Mouse (Mus musculus) mature B cell (primary cell): Measurements from ENCODE around the gene Hist1h2bq.
"Not testable (repeated sequence)": the region's sequence is repeated elsewhere in the genome, so short reads cannot be mapped to it uniquely, and the experiment has no call there.

Source experiments
- in situ Hi-C: fragments of 300-500 bp; cut with MboI; formaldehyde crosslinking; loops from 2 replicates; pipeline ENCODE4 v1.14.3; 2019

Gene Hist1h2bq

DNA sequence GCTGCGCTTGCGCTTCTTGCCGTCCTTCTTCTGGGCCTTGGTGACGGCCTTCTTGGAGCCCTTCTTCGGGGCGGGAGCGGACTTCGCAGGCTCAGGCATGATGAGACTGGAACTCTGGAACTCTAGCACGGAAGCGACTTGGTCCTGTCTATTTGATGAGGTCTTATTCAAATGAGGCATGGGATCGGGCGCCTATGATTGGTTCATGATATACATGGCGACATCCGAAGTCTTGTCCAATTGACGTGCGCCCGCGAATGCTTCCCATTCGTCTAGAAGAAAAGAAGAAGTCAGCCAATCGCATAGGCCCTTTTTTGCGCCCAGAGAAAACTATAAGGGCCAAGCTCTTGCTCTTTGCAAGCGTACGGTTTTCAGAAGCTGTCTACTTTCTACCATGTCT, at the start of gene Hist1h2bq, which contains the start of gene Hist1h2ao:
Hist1h2bq (minus strand) TSS at position 125 of the 400 bp plus-strand sequence.
Hist1h2ao (plus strand) TSS at position 393 of the 400 bp plus-strand sequence.
- in situ Hi-C loops: not testable (repeated sequence)

DNA sequence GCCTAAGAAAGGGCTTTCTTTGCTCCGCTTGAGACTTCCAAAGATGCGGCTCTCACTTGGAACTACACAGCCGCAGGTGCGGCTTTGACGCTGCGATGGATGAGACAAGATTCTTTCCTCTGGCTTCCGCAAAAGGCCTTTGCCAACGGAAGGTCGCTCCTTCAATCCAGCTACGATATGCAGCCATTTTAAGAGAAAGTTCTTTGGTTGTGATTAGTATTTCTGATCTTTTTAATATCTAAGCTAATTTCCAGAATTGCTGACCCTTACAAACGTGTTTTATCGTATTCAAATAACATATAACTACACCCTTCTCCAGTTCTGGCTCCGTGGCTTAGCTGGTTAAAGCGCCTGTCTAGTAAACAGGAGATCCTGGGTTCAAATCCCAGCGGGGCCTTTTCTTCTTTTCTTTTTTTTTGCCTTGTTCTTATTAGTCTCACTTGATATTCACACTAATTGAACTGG, 45.7 kb upstream of the Hist1h2bq start:
- in situ Hi-C loops: loop anchor here (10.0 kb wide), 1 partner anchor 69 kb away; no protein-coding TSS in a partner anchor

DNA sequence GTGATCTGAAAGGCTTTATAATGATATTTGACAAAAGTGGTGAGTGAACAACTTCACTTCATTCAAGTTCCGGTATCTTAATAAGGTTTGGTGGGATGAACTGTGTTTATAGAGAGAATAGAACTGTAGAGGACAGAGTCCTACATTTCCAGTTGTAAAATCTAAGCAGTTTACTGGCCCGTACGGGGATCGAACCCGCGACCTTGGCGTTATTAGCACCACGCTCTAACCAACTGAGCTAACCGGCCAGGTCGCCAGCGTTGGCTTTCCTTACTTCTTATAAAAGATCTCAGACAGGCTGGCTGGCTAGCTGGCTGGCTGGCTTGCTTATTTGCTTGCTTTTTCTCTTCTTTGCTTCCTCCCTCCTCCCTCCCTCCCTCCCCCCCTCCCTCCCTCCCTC, 45.1 kb upstream of the Hist1h2bq start:
- in situ Hi-C loops: loop anchor here (10.0 kb wide), 1 partner anchor 70 kb away; no protein-coding TSS in a partner anchor

DNA sequence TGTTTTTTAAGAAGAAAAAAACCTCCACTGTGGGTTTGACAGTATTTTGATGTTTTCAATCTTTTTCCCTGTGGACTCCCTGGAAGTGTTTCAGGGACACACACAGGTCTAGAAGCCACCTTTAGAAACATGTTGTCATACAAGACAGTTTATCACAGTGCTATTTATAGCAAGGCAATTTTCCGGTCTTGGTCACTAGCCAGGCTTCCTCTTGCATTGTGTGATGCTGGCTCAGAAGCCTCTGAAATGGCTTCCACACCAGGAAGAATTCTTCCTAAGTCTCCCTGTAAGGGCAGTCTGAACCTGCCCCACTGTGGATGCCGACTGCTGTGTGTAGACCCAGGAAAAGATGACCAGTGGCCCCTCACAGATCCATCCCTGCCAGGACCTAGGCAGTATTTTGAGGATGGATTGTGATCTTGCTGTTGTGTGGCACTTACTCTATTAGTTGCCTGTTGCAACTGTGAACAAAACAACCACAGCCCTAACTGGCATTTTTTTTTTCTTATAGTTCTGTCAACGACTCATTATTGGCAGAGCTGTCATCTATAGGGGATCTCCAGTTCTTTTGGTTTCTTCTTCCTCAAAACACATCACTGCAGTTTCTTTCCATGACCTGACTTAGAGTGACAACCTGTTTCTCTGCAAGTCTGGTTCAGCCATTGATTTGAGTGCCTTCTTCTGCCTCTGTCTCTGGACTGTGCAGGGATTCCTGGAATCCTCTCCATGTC, 42.4 kb upstream of the Hist1h2bq start:
- in situ Hi-C loops: loop anchor here (10.0 kb wide), 1 partner anchor 72 kb away; no protein-coding TSS in a partner anchor

DNA sequence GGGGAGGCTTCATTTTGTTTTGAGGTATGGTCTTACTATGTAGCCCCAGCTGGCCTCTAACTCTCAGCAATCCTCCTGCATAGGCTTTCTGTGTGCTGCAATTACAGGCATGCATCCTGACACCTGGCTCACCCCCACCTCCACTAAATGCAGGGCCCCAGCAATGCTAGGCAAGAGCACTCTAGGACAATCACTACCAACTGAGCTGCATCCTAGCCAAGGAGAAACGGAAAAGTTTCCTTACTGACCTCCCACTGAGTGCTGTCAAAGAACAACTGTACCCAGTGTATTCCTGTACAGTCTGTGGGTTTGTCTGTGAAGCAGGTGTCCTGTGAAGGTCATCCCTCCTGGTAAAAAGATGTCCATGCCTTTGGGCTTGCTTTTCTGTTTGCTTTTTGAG, 40.7 kb upstream of the Hist1h2bq start:
- in situ Hi-C loops: loop anchor here (10.0 kb wide), 1 partner anchor 74 kb away; no protein-coding TSS in a partner anchor

DNA sequence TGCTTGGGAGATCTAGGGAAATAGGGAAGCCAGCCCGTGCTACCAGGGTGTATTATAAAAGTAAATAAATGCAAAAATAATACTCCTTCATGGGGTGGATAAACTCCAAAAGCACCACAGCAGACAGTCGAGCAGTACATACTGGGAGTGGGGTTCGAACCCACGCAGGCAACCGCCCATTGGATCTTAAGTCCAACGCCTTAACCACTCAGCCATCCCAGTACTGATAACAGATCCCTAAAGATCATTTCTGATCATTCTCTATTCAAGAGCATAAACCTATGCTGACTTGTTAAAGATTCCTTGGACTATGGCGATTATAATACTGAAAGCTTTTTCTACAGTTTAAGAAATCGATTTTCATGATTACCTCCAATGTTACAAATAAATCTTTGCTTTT, 37.9 kb upstream of the Hist1h2bq start:
- in situ Hi-C loops: no loop called here

DNA sequence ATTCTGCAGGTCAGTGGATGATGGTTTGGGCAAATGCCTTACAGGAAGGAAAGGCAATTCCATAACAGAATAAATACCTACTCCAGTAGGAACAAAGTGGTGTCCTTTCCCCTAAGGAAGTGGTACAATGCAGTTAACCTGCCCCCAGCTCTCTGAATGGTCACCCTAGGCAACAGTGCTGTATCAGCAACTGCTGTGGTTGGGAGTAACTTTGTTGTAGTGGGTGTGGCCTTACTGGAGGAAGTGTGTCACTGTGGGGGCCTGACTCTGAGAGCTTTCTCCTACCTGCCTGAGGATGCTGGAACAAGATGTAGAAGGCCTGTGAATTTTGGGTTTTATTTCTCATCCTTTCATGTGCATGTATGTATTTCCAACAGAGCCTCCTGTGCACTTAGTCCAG, 36.4 kb upstream of the Hist1h2bq start:
- in situ Hi-C loops: not testable (repeated sequence)

DNA sequence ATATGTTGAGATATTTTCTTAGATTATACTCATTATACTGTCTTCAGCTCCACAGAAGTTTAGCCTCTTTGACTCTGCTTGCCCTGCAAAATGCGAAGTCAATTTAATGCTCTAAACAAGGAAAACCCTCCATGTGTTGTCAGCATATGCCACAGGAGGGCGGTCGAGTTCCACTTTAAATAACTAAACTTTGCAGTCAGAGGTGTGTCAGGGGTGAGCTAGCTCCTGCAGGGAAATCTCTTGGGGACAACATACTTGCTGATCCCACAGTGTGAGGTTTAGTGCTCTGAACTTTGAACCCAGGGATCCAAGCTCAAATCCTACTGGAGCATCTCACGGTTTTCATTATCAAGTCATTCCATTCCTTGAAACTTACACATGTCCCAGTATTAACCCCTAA, 30.5 kb upstream of the Hist1h2bq start:
- in situ Hi-C loops: not testable (repeated sequence)

DNA sequence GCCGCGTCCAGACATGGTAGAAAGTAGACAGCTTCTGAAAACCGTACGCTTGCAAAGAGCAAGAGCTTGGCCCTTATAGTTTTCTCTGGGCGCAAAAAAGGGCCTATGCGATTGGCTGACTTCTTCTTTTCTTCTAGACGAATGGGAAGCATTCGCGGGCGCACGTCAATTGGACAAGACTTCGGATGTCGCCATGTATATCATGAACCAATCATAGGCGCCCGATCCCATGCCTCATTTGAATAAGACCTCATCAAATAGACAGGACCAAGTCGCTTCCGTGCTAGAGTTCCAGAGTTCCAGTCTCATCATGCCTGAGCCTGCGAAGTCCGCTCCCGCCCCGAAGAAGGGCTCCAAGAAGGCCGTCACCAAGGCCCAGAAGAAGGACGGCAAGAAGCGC, 23.5 kb upstream of the Hist1h2bq start, which contains the start of the genes Hist1h2ap and Hist1h2br:
Hist1h2ap (minus strand) TSS at position 47 of the 400 bp plus-strand sequence.
Hist1h2br (plus strand) TSS at position 283 of the 400 bp plus-strand sequence.
- in situ Hi-C loops: not testable (repeated sequence)

DNA sequence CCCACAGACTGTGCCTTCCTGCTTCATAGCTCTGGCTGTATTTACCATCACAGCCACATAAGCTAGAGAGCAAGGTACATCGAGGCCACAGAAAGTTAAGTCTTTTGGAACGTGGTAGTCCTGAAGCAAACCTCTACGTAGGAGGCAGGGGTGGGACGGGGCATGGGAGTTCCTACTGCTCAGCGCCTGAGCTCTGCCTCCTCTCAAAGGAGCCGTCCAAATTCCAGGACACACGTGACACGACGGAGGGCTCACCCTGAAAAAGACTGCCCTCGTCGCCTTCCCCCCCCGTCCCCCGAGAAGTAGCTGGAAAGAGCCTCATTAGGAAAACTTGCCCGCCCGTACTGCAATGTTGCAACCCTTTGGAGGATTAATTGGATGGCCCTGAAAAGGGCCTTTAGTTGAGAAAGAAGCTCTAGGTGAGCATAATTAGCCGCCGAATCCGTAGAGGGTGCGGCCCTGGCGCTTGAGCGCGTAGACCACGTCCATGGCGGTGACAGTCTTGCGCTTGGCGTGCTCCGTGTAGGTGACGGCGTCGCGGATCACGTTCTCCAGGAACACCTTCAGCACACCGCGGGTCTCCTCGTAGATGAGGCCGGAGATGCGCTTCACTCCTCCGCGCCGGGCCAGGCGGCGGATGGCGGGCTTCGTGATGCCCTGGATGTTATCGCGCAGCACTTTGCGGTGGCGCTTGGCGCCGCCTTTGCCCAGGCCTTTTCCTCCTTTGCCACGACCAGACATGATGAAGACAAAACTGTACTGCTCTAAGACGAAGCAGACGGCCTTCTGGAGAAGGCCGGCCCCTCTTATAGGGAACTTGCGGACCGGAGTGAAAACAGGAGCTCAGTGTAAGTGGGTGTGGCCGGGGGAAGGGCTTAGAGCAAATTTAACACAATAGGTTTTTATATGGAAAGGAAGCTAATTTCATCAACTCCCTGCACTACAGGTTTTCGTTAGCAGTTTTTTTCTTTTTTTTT, 21.7 kb upstream of the Hist1h2bq start, which contains the start of gene Hist1h4n:
Hist1h4n (minus strand) TSS at position 779 of the 977 bp plus-strand sequence.
- in situ Hi-C loops: not testable (repeated sequence)

DNA sequence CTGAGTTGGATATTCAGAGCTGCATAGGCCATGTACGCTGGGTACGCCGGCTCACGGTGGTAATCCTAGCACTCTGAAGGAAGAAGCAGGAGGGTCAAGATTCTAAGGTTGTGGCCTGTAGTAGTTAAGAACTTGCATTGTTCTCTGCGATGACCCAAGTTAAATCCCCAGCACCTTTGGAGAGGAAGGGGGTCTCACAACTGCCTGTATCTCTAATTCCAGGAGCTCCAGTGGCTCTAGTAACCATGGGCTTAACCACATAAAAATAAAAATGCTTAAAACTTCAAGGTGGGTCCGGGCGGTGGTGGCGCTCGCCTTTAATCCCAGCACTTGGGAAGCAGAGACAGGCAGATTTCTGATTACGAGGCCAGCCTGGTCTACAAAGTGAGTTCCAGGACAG, 20.3 kb upstream of the Hist1h2bq start:
- in situ Hi-C loops: no loop called here

DNA sequence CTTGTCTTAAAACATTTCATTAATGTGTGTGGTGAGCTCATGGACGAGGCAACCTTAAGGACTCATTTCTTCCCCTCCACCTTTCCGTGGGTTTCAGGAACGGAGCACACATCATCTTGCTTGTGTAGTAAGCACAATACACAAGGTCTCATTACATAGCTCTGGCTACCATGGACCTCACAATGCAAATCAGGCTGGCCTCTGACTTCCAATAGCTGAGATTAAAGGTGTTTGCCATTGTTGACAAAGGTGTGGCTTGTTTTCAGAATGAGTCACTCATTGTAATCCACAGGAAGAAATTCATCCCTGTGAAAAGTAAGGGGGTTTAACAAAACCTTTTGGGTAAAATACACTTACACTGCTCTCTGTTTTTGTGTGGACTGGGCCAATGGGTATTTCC, 18.5 kb upstream of the Hist1h2bq start:
- in situ Hi-C loops: loop anchor here (10.0 kb wide), 3 partner anchors 206 to 1916 kb away; partner anchors contain the start of genes Hist1h1d, Hist1h2ah, Hist1h2bb and Hist1h2bk

DNA sequence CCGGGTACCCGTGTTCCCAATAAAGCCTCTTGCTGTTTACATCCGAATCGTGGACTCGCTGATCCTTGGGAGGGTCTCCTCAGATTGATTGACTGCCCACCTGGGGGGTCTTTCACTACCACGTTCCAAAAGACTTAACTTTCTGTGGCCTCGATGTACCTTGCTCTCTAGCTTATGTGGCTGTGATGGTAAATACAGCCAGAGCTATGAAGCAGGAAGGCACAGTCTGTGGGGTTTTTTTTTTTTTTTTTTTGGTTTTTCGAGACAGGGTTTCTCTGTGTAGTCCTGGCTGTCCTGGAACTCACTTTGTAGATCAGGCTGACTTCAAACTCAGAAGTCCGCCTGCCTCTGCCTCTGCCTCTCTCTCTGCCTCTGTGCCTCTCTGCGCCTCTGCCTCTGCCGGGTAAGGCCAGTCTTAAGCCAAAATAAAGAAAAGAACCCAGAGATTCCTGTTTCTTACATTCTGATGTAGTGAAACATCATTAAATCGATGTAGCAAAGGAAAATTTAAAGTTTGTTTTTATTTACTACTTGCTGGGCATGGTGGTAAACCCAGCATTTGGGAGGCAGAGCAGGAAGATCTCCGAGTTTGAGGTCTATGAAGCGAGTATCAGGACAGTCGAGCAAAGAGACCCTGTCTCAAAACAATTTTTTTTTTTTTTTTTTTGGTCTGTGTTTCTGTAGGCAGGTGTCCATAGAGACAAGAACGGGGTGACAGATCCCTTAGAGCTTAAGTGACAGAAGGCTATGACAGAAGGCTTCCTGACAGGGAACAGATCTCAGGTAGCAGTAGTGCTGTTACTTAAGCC, 10.3 kb upstream of the Hist1h2bq start:
- in situ Hi-C loops: loop anchor here (10.0 kb wide), 3 partner anchors 215 to 1925 kb away; partner anchors contain the start of genes Hist1h1d, Hist1h2ah, Hist1h2bb and Hist1h2bk

DNA sequence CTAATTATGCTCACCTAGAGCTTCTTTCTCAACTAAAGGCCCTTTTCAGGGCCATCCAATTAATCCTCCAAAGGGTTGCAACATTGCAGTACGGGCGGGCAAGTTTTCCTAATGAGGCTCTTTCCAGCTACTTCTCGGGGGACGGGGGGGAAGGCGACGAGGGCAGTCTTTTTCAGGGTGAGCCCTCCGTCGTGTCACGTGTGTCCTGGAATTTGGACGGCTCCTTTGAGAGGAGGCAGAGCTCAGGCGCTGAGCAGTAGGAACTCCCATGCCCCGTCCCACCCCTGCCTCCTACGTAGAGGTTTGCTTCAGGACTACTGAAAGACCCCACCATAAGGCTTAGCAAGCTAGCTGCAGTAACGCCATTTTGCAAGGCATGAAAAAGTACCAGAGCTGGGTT, 2.1 kb upstream of the Hist1h2bq start:
- in situ Hi-C loops: not testable (repeated sequence)

DNA sequence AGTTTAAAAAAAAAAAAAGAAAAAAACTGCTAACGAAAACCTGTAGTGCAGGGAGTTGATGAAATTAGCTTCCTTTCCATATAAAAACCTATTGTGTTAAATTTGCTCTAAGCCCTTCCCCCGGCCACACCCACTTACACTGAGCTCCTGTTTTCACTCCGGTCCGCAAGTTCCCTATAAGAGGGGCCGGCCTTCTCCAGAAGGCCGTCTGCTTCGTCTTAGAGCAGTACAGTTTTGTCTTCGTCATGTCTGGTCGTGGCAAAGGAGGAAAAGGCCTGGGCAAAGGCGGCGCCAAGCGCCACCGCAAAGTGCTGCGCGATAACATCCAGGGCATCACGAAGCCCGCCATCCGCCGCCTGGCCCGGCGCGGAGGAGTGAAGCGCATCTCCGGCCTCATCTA, 1.5 kb upstream of the Hist1h2bq start, which contains the start of gene Hist1h4m:
Hist1h4m (plus strand) TSS at position 208 of the 400 bp plus-strand sequence.
- in situ Hi-C loops: not testable (repeated sequence)

DNA sequence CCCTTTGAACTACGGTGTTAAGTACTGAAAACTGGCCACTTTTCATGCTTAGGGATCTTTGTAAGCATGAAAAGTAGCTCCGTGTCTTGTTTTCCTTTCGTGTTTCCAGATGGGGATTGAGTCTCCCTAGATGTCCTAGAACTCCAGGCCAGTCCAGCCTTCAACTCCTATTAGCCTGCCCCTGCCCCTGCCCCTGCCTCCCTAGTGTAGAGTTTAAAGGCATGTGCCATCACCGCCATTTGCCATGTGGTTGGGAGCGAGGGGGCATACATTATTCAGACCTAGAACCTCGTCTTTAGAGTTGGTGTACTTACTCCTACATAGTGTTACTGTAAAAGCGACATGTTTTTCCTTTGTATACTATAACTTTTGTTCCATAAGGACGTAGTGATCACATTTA, 1.1 kb upstream of the Hist1h2bq start:
- in situ Hi-C loops: not testable (repeated sequence)

DNA sequence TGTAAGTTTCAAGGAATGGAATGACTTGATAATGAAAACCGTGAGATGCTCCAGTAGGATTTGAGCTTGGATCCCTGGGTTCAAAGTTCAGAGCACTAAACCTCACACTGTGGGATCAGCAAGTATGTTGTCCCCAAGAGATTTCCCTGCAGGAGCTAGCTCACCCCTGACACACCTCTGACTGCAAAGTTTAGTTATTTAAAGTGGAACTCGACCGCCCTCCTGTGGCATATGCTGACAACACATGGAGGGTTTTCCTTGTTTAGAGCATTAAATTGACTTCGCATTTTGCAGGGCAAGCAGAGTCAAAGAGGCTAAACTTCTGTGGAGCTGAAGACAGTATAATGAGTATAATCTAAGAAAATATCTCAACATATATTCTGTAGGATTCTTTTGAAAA, 6.9 kb downstream of the Hist1h2bq start:
- in situ Hi-C loops: not testable (repeated sequence)

DNA sequence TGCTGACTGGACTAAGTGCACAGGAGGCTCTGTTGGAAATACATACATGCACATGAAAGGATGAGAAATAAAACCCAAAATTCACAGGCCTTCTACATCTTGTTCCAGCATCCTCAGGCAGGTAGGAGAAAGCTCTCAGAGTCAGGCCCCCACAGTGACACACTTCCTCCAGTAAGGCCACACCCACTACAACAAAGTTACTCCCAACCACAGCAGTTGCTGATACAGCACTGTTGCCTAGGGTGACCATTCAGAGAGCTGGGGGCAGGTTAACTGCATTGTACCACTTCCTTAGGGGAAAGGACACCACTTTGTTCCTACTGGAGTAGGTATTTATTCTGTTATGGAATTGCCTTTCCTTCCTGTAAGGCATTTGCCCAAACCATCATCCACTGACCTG, 12.8 kb downstream of the Hist1h2bq start:
- in situ Hi-C loops: not testable (repeated sequence)

DNA sequence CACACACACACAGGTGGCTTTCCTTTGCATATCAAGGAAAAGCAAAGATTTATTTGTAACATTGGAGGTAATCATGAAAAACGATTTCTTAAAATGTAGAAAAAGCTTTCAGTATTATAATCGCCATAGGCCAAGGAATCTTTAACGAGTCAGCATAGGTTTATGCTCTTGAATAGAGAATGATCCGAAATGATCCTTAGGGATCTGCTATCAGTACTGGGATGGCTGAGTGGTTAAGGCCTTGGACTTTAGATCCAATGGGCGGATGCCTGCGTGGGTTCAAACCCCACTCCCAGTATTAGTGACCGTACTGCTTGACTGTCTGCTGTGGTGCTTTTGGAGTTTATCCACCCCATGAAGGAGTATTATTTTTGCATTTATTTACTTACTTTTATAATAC, 14.4 kb downstream of the Hist1h2bq start:
- in situ Hi-C loops: no loop called here

DNA sequence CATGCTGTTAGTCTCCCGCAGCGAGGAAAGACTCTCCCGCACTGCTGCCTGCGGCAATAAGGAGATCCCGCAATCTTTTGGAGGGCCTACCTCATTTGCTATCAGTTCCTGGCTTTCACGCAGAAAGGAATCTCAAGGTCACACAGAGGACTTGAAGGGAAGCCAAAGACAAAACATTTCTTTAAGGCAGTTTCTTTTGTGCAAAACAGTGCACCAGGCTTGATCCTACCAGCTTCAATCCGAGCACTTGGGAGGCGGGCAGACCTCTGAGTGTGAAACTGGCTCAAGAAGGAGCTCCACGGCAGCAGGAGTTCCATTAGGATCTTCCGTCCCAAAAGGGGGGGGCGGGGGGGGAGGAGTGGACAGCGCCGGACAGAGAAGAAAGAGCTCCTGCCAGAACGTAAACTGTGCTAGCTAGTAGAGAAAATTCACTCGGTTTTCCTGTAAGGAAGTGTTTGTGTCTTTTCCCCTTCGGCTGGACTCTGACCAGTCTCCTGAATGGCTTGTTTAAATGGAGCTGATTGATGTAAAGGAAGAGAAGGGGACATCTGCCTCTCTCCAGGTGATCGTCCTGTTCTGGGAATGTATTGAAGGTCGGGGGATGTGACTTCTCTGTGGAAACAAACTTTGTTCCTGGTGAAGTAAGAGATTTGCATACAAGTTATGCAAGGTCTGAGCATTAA, 19.3 kb downstream of the Hist1h2bq start:
- in situ Hi-C loops: no loop called here
